Mouse (Mus musculus): Measurements from ENCODE around the gene Gm14391. TPM values are rescaled to one million over a fixed set of nuclear protein-coding genes. Genes with fewer than 3 reads are reported as not detected.
"Not testable (repeated sequence)": the region's sequence is repeated elsewhere in the genome, so short reads cannot be mapped to it uniquely, and the experiment has no call there.

The Gm14391 gene
- total RNA-seq (2014; rRNA removed) (11.3 and 12.4 TPM in 2 replicates), polyA plus RNA-seq (2012; rRNA removed) (1.8 and 3.0 TPM in 2 replicates)

- H3K9ac ChIP-seq (ENCODE audit: low read depth, low read length); H3K27ac ChIP-seq (replicated peaks; ENCODE audit: insufficient read depth, low read depth, low read length); H3K4me3 ChIP-seq (ENCODE audit: insufficient read depth, low read depth, low read length); H3K4me1 ChIP-seq (ENCODE audit: control insufficient read depth, insufficient read depth, low read length); DNase-seq (ENCODE audit: extremely low read depth, low read depth, low spot score); H3K36me3 ChIP-seq (ENCODE audit: control insufficient read depth, insufficient read depth, low read length); H3K27me3 ChIP-seq (ENCODE audit: control insufficient read depth, insufficient read depth, low read length); H3K79me2 ChIP-seq (ENCODE audit: control insufficient read depth, insufficient read depth, low read length): not testable (repeated sequence)
- no CpG with 5 or more reads among the region's 7 CpGs for WGBS
Observed at GRCm38 (mm10) chr2:175206732-175207131, at the start of gene Gm14391. TSS of gene Gm14391 (minus strand) at chr2:175206917.

- 50% methylated on average over 1 of the region's 1 CpGs for WGBS
- DNase-seq (ENCODE audit: extremely low read depth, low read depth, low spot score); H3K9ac ChIP-seq (ENCODE audit: low read depth, low read length); H3K4me1 ChIP-seq (ENCODE audit: control insufficient read depth, insufficient read depth, low read length); H3K79me2 ChIP-seq (ENCODE audit: control insufficient read depth, insufficient read depth, low read length); H3K4me3 ChIP-seq (ENCODE audit: insufficient read depth, low read depth, low read length); H3K27me3 ChIP-seq (ENCODE audit: control insufficient read depth, insufficient read depth, low read length); H3K27ac ChIP-seq (replicated peaks; ENCODE audit: insufficient read depth, low read depth, low read length); H3K36me3 ChIP-seq (ENCODE audit: control insufficient read depth, insufficient read depth, low read length): not testable (repeated sequence)
Observed at GRCm38 (mm10) chr2:175179008-175179407, 27.7 kb downstream of the Gm14391 start.

DNA sequence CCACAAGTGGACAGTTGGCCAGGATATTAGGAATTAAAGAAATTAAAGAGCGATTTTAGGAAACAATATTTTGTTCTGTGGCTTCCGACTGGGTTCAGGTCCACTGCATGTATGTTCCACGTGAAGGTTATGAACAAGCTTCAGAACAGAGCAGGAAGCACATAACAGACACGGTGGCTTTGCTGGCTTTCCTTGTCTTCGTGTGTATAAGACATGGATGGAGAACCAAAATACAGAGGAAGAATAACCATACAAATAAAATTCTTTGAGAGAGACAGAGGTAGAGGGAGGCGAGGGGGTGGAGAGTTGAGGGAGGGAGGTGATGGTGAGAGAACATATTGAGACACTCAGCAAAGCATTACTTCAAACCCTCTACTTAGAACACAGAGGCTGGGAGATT lies 30.4 kb downstream of the Gm14391 start:
- DNase-seq (ENCODE audit: extremely low read depth, low read depth, low spot score) = no peak
- H3K27me3 ChIP-seq (ENCODE audit: control insufficient read depth, insufficient read depth, low read length) = no peaks in the 10 kb centered on the region
- no peak overlapping the region for H3K9ac ChIP-seq (ENCODE audit: low read depth, low read length)
- H3K79me2 ChIP-seq (ENCODE audit: control insufficient read depth, insufficient read depth, low read length) = no peaks in the 10 kb centered on the region
- H3K4me3 ChIP-seq (ENCODE audit: insufficient read depth, low read depth, low read length) = no peak overlapping the region
- H3K36me3 ChIP-seq (ENCODE audit: control insufficient read depth, insufficient read depth, low read length) = no peaks in the 10 kb centered on the region
- no peak overlapping the region for H3K27ac ChIP-seq (replicated peaks; ENCODE audit: insufficient read depth, low read depth, low read length)
- TF ChIP-seq CTCF (IDR thresholded peaks at IDR 0.05; ENCODE audit: low read depth, low read length) (no peak), POLR2A (IDR thresholded peaks at IDR 0.05; ENCODE audit: extremely low read depth, insufficient read depth, low read length) (no peak)
- 77% methylated on average over 6 of the region's 6 CpGs for WGBS
- no peaks in the 10 kb centered on the region for H3K4me1 ChIP-seq (ENCODE audit: control insufficient read depth, insufficient read depth, low read length)

DNA sequence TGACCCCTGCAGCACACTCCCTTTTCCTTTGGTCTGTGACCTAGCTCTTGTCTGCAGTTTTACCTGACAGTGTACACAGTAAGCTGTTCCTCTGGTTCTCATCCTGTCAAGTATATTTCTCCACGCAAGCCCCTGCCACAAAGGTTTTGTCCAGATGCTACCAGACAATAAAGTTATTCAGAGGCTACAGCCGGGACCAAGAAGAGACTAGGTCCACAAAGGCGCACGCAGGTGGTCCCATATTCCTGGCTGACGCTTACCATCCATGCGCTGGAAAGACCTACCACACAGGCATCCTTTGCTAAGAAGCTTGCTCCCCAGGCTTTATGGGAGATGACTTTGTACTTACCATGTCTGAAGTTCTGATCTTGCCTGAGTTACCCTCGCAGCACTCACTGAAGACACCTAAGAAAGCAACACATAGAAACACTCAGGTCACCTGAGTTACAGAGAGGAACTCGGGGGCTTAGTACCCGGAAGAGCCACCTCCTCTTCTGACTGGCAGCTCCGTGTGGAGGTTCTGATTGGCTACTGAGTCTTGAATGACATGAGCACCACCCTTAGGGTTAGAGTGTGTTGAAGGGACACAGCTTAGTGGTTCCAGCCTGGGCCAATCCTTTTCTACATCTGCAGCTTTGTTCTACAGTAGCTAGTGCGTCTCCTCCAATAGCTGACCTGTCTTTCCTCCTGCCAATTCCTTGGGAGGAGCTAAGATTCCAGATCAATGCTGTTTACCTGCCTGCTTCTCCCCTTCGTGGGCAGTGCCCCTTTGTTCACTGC lies 31.1 kb downstream of the Gm14391 start, which contains the start of gene Gm14443:
Gene Gm14443, minus strand, starts transcription at position 471 of the 780 bp plus-strand sequence.
- not testable (repeated sequence) for H3K79me2 ChIP-seq (ENCODE audit: control insufficient read depth, insufficient read depth, low read length)
- 67% methylated on average over 12 of the region's 12 CpGs for WGBS

GRCm38 (mm10) chr2:175174058-175174457 lies 32.7 kb downstream of the Gm14391 start:
- not testable (repeated sequence) for H3K4me3 ChIP-seq (ENCODE audit: insufficient read depth, low read depth, low read length); H3K79me2 ChIP-seq (ENCODE audit: control insufficient read depth, insufficient read depth, low read length); H3K27ac ChIP-seq (replicated peaks; ENCODE audit: insufficient read depth, low read depth, low read length); DNase-seq (ENCODE audit: extremely low read depth, low read depth, low spot score); H3K9ac ChIP-seq (ENCODE audit: low read depth, low read length); H3K27me3 ChIP-seq (ENCODE audit: control insufficient read depth, insufficient read depth, low read length); H3K4me1 ChIP-seq (ENCODE audit: control insufficient read depth, insufficient read depth, low read length); H3K36me3 ChIP-seq (ENCODE audit: control insufficient read depth, insufficient read depth, low read length)
- 79% methylated on average over 2 of the region's 2 CpGs for WGBS

More for the DNA sequence above, 31.1 kb downstream of the Gm14391 start, which contains the start of gene Gm14443:
- not testable (repeated sequence) for H3K27ac ChIP-seq (replicated peaks; ENCODE audit: insufficient read depth, low read depth, low read length); H3K4me3 ChIP-seq (ENCODE audit: insufficient read depth, low read depth, low read length); H3K4me1 ChIP-seq (ENCODE audit: control insufficient read depth, insufficient read depth, low read length); H3K27me3 ChIP-seq (ENCODE audit: control insufficient read depth, insufficient read depth, low read length); H3K9ac ChIP-seq (ENCODE audit: low read depth, low read length); H3K36me3 ChIP-seq (ENCODE audit: control insufficient read depth, insufficient read depth, low read length)
- DNase-seq (ENCODE audit: extremely low read depth, low read depth, low spot score) = peak; percentile 1

GRCm38 (mm10) chr2:175172906-175173595 lies 33.7 kb downstream of the Gm14391 start:
- not testable (repeated sequence) for H3K9ac ChIP-seq (ENCODE audit: low read depth, low read length); DNase-seq (ENCODE audit: extremely low read depth, low read depth, low spot score)

More at GRCm38 (mm10) chr2:175172906-175173595, 33.7 kb downstream of the Gm14391 start:
- not testable (repeated sequence) for H3K79me2 ChIP-seq (ENCODE audit: control insufficient read depth, insufficient read depth, low read length); H3K4me3 ChIP-seq (ENCODE audit: insufficient read depth, low read depth, low read length); H3K27me3 ChIP-seq (ENCODE audit: control insufficient read depth, insufficient read depth, low read length); H3K4me1 ChIP-seq (ENCODE audit: control insufficient read depth, insufficient read depth, low read length); H3K36me3 ChIP-seq (ENCODE audit: control insufficient read depth, insufficient read depth, low read length); H3K27ac ChIP-seq (replicated peaks; ENCODE audit: insufficient read depth, low read depth, low read length)
- 87% methylated on average over 3 of the region's 3 CpGs for WGBS

All from liver, adult 2 months (tissue).